Mouse (Mus musculus) leukemia stem cell, adult 10-12 weeks (primary cell): ENCODE data around the gene Map6. TPM values are rescaled to one million over a fixed set of nuclear protein-coding genes. Genes with fewer than 3 reads are reported as not detected.

Experiments used
- polyA plus RNA-seq: library from polyadenylated mRNA; stranded (reverse); fragments of >175 nt; gene quantifications from 2 replicates; pipeline ENCODE4 v1.2.3, GENCODE M21; 2012; ENCODE audit warnings: low replicate concordance

Gene Map6
- 0.05 and 0.25 TPM in 2 replicates for polyA plus RNA-seq

GRCm38 (mm10) chr7:99267251-99267896 is at the start of gene Map6:
TSS of gene Map6 (plus strand) at chr7:99267447.

GRCm38 (mm10) chr7:99238417-99238816 is 28.8 kb upstream of the Map6 start, which contains the start of gene Mogat2:
TSS of gene Mogat2 (minus strand) at chr7:99238619.

GRCm38 (mm10) chr7:99352526-99353400 is 85.5 kb downstream of the Map6 start, which contains the start of gene Serpinh1:
TSS of gene Serpinh1 (minus strand) at chr7:99353239.

GRCm38 (mm10) chr7:99381214-99382087 is 114.2 kb downstream of the Map6 start, which contains the start of gene Gdpd5:
TSS of gene Gdpd5 (plus strand) at chr7:99381414.

Other genes with a start within 250 kb of the Map6 start
- gene Uvrag, start 126.3 kb upstream of the Map6 start, polyA plus RNA-seq, result 37.1 and 42.0 TPM in 2 replicates
- gene Dgat2, start 84.7 kb upstream of the Map6 start, polyA plus RNA-seq, result 1.0 and 1.3 TPM in 2 replicates
- gene Mogat2, start 28.8 kb upstream of the Map6 start, polyA plus RNA-seq, result 0.44 TPM in 1 of 2 replicates, not detected in the other
- gene Serpinh1, start 85.8 kb downstream of the Map6 start, polyA plus RNA-seq, result 8.9 and 30.8 TPM in 2 replicates
- 6.2 and 8.7 TPM in 2 replicates for gene Gdpd5, start 114.0 kb downstream of the Map6 start, polyA plus RNA-seq
- gene Klhl35, start 198.6 kb downstream of the Map6 start, polyA plus RNA-seq, result 0.43 TPM in 1 of 2 replicates, not detected in the other
- gene Rps3, start 216.3 kb downstream of the Map6 start, polyA plus RNA-seq, result 33.6 and 264 TPM in 2 replicates